Mouse (Mus musculus) layer of hippocampus, adult 2 months (tissue): Measurements from ENCODE around the gene Zdhhc21. TPM values are rescaled to one million over a fixed set of nuclear protein-coding genes. Genes with fewer than 3 reads are reported as not detected.

Source experiments
- DNase-seq, 2 experiments: peaks; one replicate each; pipeline ENCODE4 v3.0.0; 2022; ENCODE audit warnings: low spot score in 2 of 2
- H3K27ac ChIP-seq: fragments of 200-600 bp; 2 replicates; pipeline ENCODE4 v1.8.1; 2022
- H3K4me3 ChIP-seq: fragments of 200-600 bp; 2 replicates; pipeline ENCODE4 v1.8.1; 2022; ENCODE audit warnings: mild to moderate bottlenecking
- CTCF ChIP-seq: fragments of 200-600 bp; conservative IDR thresholded peaks from 2 replicates; pipeline ENCODE4 v1.8.1; 2022; ENCODE audit warnings: antibody characterized with exemption, mild to moderate bottlenecking, moderate library complexity
- long read RNA-seq, 2 experiments: library from polyadenylated mRNA; stranded (forward); transcript quantifications; one replicate each; pipeline ENCODE4 v2.0.0; 2021; ENCODE audit warnings: borderline mapping rate in 2 of 2
- total RNA-seq, 2 experiments: library from RNA; stranded (reverse); gene quantifications; 2 replicates each; pipeline ENCODE4 v1.2.3; 2021

The Zdhhc21 gene
- 10 to 100 TPM; 45.6 to 45.7 TPM for total RNA-seq
- long read RNA-seq, experiment 1, full-length matches to known transcripts = 3 of 8 reads
- long read RNA-seq, experiment 1, partial matches to known transcripts = 0 of 8 reads
- long read RNA-seq, experiment 1, other reads (novel, unspliced or antisense) = 5 of 8 reads
- long read RNA-seq, experiment 2, full-length matches to known transcripts = 3 of 5 reads
- long read RNA-seq, experiment 2, partial matches to known transcripts = 0 of 5 reads
- long read RNA-seq, experiment 2, other reads (novel, unspliced or antisense) = 2 of 5 reads

GRCm38 (mm10) chr4:82859131-82860125 lies at the start of gene Zdhhc21:
Gene Zdhhc21, minus strand, starts transcription at chr4:82859958.
- Histone ChIP-seq H3K4me3 (peak within 1 kb of the TSS; percentile 78), H3K27ac (peak within 1 kb of the TSS; percentile 98)
- TF ChIP-seq CTCF = no peak
- DNase-seq = peak; percentile 63 to 78

GRCm38 (mm10) chr4:82895227-82895626 lies 35.5 kb upstream of the Zdhhc21 start:
- no peak for DNase-seq
- H3K27ac ChIP-seq = no peak overlapping the region
- no peak overlapping the region for H3K4me3 ChIP-seq
- TF ChIP-seq CTCF = no peak

- no peak overlapping the region for H3K27ac ChIP-seq
- no peak for TF ChIP-seq CTCF
- no peak for DNase-seq
- no peak overlapping the region for H3K4me3 ChIP-seq
These were observed 32.5 kb upstream of the Zdhhc21 start for GRCm38 (mm10) chr4:82892247-82892646.

GRCm38 (mm10) chr4:82891566-82891965 lies 31.8 kb upstream of the Zdhhc21 start:
- TF ChIP-seq CTCF = no peak
- DNase-seq = no peak
- no peak overlapping the region for H3K27ac ChIP-seq
- no peak overlapping the region for H3K4me3 ChIP-seq

GRCm38 (mm10) chr4:82891049-82891448 lies 31.3 kb upstream of the Zdhhc21 start:
- H3K27ac ChIP-seq = no peak overlapping the region
- DNase-seq = peak in 1 of 2 experiments; percentile 8
- H3K4me3 ChIP-seq = no peak overlapping the region; the same call in 1 of the 2 replicates
- no peak for TF ChIP-seq CTCF

GRCm38 (mm10) chr4:82890585-82890984 lies 30.8 kb upstream of the Zdhhc21 start:
- Histone ChIP-seq H3K27ac (no peak overlapping the region), H3K4me3 (no peak overlapping the region)
- DNase-seq = no peak
- no peak for TF ChIP-seq CTCF

GRCm38 (mm10) chr4:82886148-82886547 lies 26.4 kb upstream of the Zdhhc21 start:
- no peak for DNase-seq
- H3K4me3 ChIP-seq = no peak overlapping the region
- TF ChIP-seq CTCF = no peak
- H3K27ac ChIP-seq = no peak overlapping the region

- H3K27ac ChIP-seq = no peak overlapping the region
- H3K4me3 ChIP-seq = no peak overlapping the region
- no peak for TF ChIP-seq CTCF
- DNase-seq = no peak
These were observed 25.8 kb upstream of the Zdhhc21 start for GRCm38 (mm10) chr4:82885535-82885913.

- H3K27ac ChIP-seq = no peak within 1 kb of the TSS
- no peak for TF ChIP-seq CTCF
These were observed 25.1 kb upstream of the Zdhhc21 start, which contains the start of gene Cer1 for GRCm38 (mm10) chr4:82884636-82885534. Gene Cer1, minus strand, starts transcription at chr4:82885148.

GRCm38 (mm10) chr4:82882500-82882899 lies 22.7 kb upstream of the Zdhhc21 start:
- peak; percentile 52 for TF ChIP-seq CTCF
- H3K4me3 ChIP-seq = no peak overlapping the region
- no peak overlapping the region for H3K27ac ChIP-seq
- DNase-seq = no peak

More at GRCm38 (mm10) chr4:82884636-82885534, 25.1 kb upstream of the Zdhhc21 start, which contains the start of gene Cer1:
- DNase-seq = no peak
- no peak within 1 kb of the TSS for H3K4me3 ChIP-seq

- no peak overlapping the region for H3K27ac ChIP-seq
- no peak for DNase-seq
- H3K4me3 ChIP-seq = no peak overlapping the region
- no peak for TF ChIP-seq CTCF
These were observed 21.6 kb upstream of the Zdhhc21 start for GRCm38 (mm10) chr4:82881366-82881765.

GRCm38 (mm10) chr4:82880243-82880642 lies 20.5 kb upstream of the Zdhhc21 start:
- TF ChIP-seq CTCF = no peak

More at GRCm38 (mm10) chr4:82880243-82880642, 20.5 kb upstream of the Zdhhc21 start:
- H3K27ac ChIP-seq = no peak overlapping the region
- no peak overlapping the region for H3K4me3 ChIP-seq
- DNase-seq = no peak
